Mouse (Mus musculus): ENCODE measurements around the gene Wasf2. TPM values are rescaled to one million over a fixed set of nuclear protein-coding genes. Genes with fewer than 3 reads are reported as not detected.
A peak's percentile ranks its signal among the peaks of the same experiment; 100 is the strongest.

Gene Wasf2
- polyA plus RNA-seq, 1 experiment from 2014 or later: 77.4 TPM

- no peak for ATAC-seq (ENCODE audit: low FRiP score, low TSS enrichment)
- Histone ChIP-seq H3K36me3 (ENCODE audit: insufficient read depth, low read length) (no peaks in the 10 kb centered on the region), H3K9me3 (ENCODE audit: low read length) (no peaks in the 10 kb centered on the region), H3K4me1 (ENCODE audit: insufficient read depth, low read length) (peaks cover 20% of the 10 kb centered on the region), H3K4me2 (replicated peaks; ENCODE audit: low read depth, low read length) (peak overlapping the region; percentile 100), H3K27ac (ENCODE audit: low read length) (no peak overlapping the region), H3K27me3 (ENCODE audit: insufficient read depth, low read length) (peaks cover 9% of the 10 kb centered on the region), H3K9ac (replicated peaks; ENCODE audit: low read length) (no peak overlapping the region), H3K4me3 (ENCODE audit: low read length) (peak overlapping the region; percentile 69; the same call in 1 of the 2 replicates)
- WGBS: 15% methylated on average over 10 of the region's 10 CpGs
Observed at GRCm38 (mm10) chr4:133213661-133214060, 83.4 kb downstream of the Wasf2 start.

- Histone ChIP-seq H3K27me3 (ENCODE audit: insufficient read depth, low read length) (peaks cover 14% of the 10 kb centered on the region), H3K9ac (replicated peaks; ENCODE audit: low read length) (no peak overlapping the region), H3K4me3 (ENCODE audit: low read length) (no peak overlapping the region), H3K27ac (ENCODE audit: low read length) (no peak overlapping the region), H3K4me1 (ENCODE audit: insufficient read depth, low read length) (peaks cover 27% of the 10 kb centered on the region), H3K36me3 (ENCODE audit: insufficient read depth, low read length) (no peaks in the 10 kb centered on the region), H3K4me2 (replicated peaks; ENCODE audit: low read depth, low read length) (no peak overlapping the region), H3K9me3 (ENCODE audit: low read length) (no peaks in the 10 kb centered on the region)
- 3% methylated on average over 5 of the region's 5 CpGs for WGBS
- no peak for ATAC-seq (ENCODE audit: low FRiP score, low TSS enrichment)
Observed at GRCm38 (mm10) chr4:133217641-133218040, 87.3 kb downstream of the Wasf2 start.

GRCm38 (mm10) chr4:133218745-133219144 lies 88.4 kb downstream of the Wasf2 start:
- H3K9ac ChIP-seq (replicated peaks; ENCODE audit: low read length): no peak overlapping the region
- no peak overlapping the region for H3K27ac ChIP-seq (ENCODE audit: low read length)
- H3K9me3 ChIP-seq (ENCODE audit: low read length): no peaks in the 10 kb centered on the region
- H3K4me1 ChIP-seq (ENCODE audit: insufficient read depth, low read length): peaks cover 20% of the 10 kb centered on the region
- peaks cover 10% of the 10 kb centered on the region for H3K27me3 ChIP-seq (ENCODE audit: insufficient read depth, low read length)
- H3K4me3 ChIP-seq (ENCODE audit: low read length): no peak overlapping the region
- ATAC-seq (ENCODE audit: low FRiP score, low TSS enrichment): no peak
- no peaks in the 10 kb centered on the region for H3K36me3 ChIP-seq (ENCODE audit: insufficient read depth, low read length)
- 92% methylated on average over 3 of the region's 3 CpGs for WGBS
- H3K4me2 ChIP-seq (replicated peaks; ENCODE audit: low read depth, low read length): no peak overlapping the region

GRCm38 (mm10) chr4:133220656-133221055 lies 90.4 kb downstream of the Wasf2 start:
- peak; percentile 78 for ATAC-seq (ENCODE audit: low FRiP score, low TSS enrichment)
- Histone ChIP-seq H3K36me3 (ENCODE audit: insufficient read depth, low read length) (no peaks in the 10 kb centered on the region), H3K4me1 (ENCODE audit: insufficient read depth, low read length) (peaks cover 19% of the 10 kb centered on the region), H3K9me3 (ENCODE audit: low read length) (no peaks in the 10 kb centered on the region), H3K4me2 (replicated peaks; ENCODE audit: low read depth, low read length) (peak overlapping the region; percentile 78), H3K9ac (replicated peaks; ENCODE audit: low read length) (peak overlapping the region; percentile 65), H3K4me3 (ENCODE audit: low read length) (peak overlapping the region; percentile 49), H3K27me3 (ENCODE audit: insufficient read depth, low read length) (peaks cover 4% of the 10 kb centered on the region; the same call in 1 of the 2 replicates), H3K27ac (ENCODE audit: low read length) (0 out of 2 replicates have a peak overlapping the region, but pooled peaks have one; percentile 40)
- 2% methylated on average over 25 of the region's 25 CpGs for WGBS

GRCm38 (mm10) chr4:133221701-133222100 lies 91.4 kb downstream of the Wasf2 start:
- no peak for ATAC-seq (ENCODE audit: low FRiP score, low TSS enrichment)
- H3K27me3 ChIP-seq (ENCODE audit: insufficient read depth, low read length): peaks cover 4% of the 10 kb centered on the region; the same call in 1 of the 2 replicates
- WGBS: 84% methylated on average over 8 of the region's 8 CpGs

GRCm38 (mm10) chr4:133223875-133224274 lies 93.6 kb downstream of the Wasf2 start:
- Histone ChIP-seq H3K9ac (replicated peaks; ENCODE audit: low read length) (no peak overlapping the region), H3K4me3 (ENCODE audit: low read length) (no peak overlapping the region), H3K4me1 (ENCODE audit: insufficient read depth, low read length) (peaks cover 19% of the 10 kb centered on the region), H3K9me3 (ENCODE audit: low read length) (no peaks in the 10 kb centered on the region), H3K27ac (ENCODE audit: low read length) (no peak overlapping the region), H3K27me3 (ENCODE audit: insufficient read depth, low read length) (peaks cover 4% of the 10 kb centered on the region; the same call in 1 of the 2 replicates), H3K36me3 (ENCODE audit: insufficient read depth, low read length) (no peaks in the 10 kb centered on the region), H3K4me2 (replicated peaks; ENCODE audit: low read depth, low read length) (no peak overlapping the region)
- 66% methylated on average over 5 of the region's 5 CpGs for WGBS
- no peak for ATAC-seq (ENCODE audit: low FRiP score, low TSS enrichment)

More at GRCm38 (mm10) chr4:133221701-133222100, 91.4 kb downstream of the Wasf2 start:
- Histone ChIP-seq H3K4me1 (ENCODE audit: insufficient read depth, low read length) (peaks cover 19% of the 10 kb centered on the region), H3K27ac (ENCODE audit: low read length) (no peak overlapping the region), H3K4me3 (ENCODE audit: low read length) (no peak overlapping the region), H3K9ac (replicated peaks; ENCODE audit: low read length) (no peak overlapping the region), H3K36me3 (ENCODE audit: insufficient read depth, low read length) (no peaks in the 10 kb centered on the region), H3K4me2 (replicated peaks; ENCODE audit: low read depth, low read length) (no peak overlapping the region), H3K9me3 (ENCODE audit: low read length) (no peaks in the 10 kb centered on the region)

- WGBS: 60% methylated on average over 10 of the region's 10 CpGs
- no peak for ATAC-seq (ENCODE audit: low FRiP score, low TSS enrichment)
- peaks cover 14% of the 10 kb centered on the region for H3K4me1 ChIP-seq (ENCODE audit: insufficient read depth, low read length)
- no peak overlapping the region for H3K4me3 ChIP-seq (ENCODE audit: low read length)
- no peak overlapping the region for H3K4me2 ChIP-seq (replicated peaks; ENCODE audit: low read depth, low read length)
- no peaks in the 10 kb centered on the region for H3K9me3 ChIP-seq (ENCODE audit: low read length)
- no peak overlapping the region for H3K9ac ChIP-seq (replicated peaks; ENCODE audit: low read length)
- peaks cover 4% of the 10 kb centered on the region; the same call in 1 of the 2 replicates for H3K27me3 ChIP-seq (ENCODE audit: insufficient read depth, low read length)
- no peak overlapping the region for H3K27ac ChIP-seq (ENCODE audit: low read length)
- no peaks in the 10 kb centered on the region for H3K36me3 ChIP-seq (ENCODE audit: insufficient read depth, low read length)
Observed at GRCm38 (mm10) chr4:133226073-133226472, 95.8 kb downstream of the Wasf2 start.

- ATAC-seq (ENCODE audit: low FRiP score, low TSS enrichment): 0 out of 2 replicates have a peak, but pooled peaks have one; percentile 33
- WGBS: 43% methylated on average over 8 of the region's 8 CpGs
- Histone ChIP-seq H3K36me3 (ENCODE audit: insufficient read depth, low read length) (no peaks in the 10 kb centered on the region), H3K9me3 (ENCODE audit: low read length) (no peaks in the 10 kb centered on the region), H3K4me2 (replicated peaks; ENCODE audit: low read depth, low read length) (no peak overlapping the region), H3K27me3 (ENCODE audit: insufficient read depth, low read length) (no peaks in the 10 kb centered on the region), H3K9ac (replicated peaks; ENCODE audit: low read length) (no peak overlapping the region), H3K4me3 (ENCODE audit: low read length) (no peak overlapping the region), H3K27ac (ENCODE audit: low read length) (no peak overlapping the region), H3K4me1 (ENCODE audit: insufficient read depth, low read length) (peaks cover 4% of the 10 kb centered on the region; the same call in 1 of the 2 replicates)
Observed at GRCm38 (mm10) chr4:133227636-133228035, 97.3 kb downstream of the Wasf2 start.

GRCm38 (mm10) chr4:133229582-133229981 lies 99.3 kb downstream of the Wasf2 start:
- ATAC-seq (ENCODE audit: low FRiP score, low TSS enrichment): no peak
- WGBS: 77% methylated on average over 8 of the region's 8 CpGs
- Histone ChIP-seq H3K4me2 (replicated peaks; ENCODE audit: low read depth, low read length) (no peak overlapping the region), H3K4me3 (ENCODE audit: low read length) (no peak overlapping the region), H3K27ac (ENCODE audit: low read length) (no peak overlapping the region), H3K27me3 (ENCODE audit: insufficient read depth, low read length) (0 out of 2 replicates have a peak, but pooled peaks cover 2% of the 10 kb centered on the region), H3K9ac (replicated peaks; ENCODE audit: low read length) (no peak overlapping the region), H3K4me1 (ENCODE audit: insufficient read depth, low read length) (no peaks in the 10 kb centered on the region), H3K9me3 (ENCODE audit: low read length) (no peaks in the 10 kb centered on the region), H3K36me3 (ENCODE audit: insufficient read depth, low read length) (no peaks in the 10 kb centered on the region)

GRCm38 (mm10) chr4:133233285-133233976 lies 103.1 kb downstream of the Wasf2 start:
- H3K9ac ChIP-seq (replicated peaks; ENCODE audit: low read length): no peak overlapping the region
- H3K9me3 ChIP-seq (ENCODE audit: low read length): no peaks in the 10 kb centered on the region
- no peaks in the 10 kb centered on the region for H3K4me1 ChIP-seq (ENCODE audit: insufficient read depth, low read length)
- no peak overlapping the region for H3K27ac ChIP-seq (ENCODE audit: low read length)
- H3K4me2 ChIP-seq (replicated peaks; ENCODE audit: low read depth, low read length): no peak overlapping the region
- 33% methylated on average over 10 of the region's 10 CpGs for WGBS
- ATAC-seq (ENCODE audit: low FRiP score, low TSS enrichment): 0 out of 2 replicates have a peak, but pooled peaks have one; percentile 39
- H3K4me3 ChIP-seq (ENCODE audit: low read length): no peak overlapping the region
- H3K36me3 ChIP-seq (ENCODE audit: insufficient read depth, low read length): no peaks in the 10 kb centered on the region
- 0 out of 2 replicates have a peak, but pooled peaks cover 2% of the 10 kb centered on the region for H3K27me3 ChIP-seq (ENCODE audit: insufficient read depth, low read length)

Data from kidney, embryonic 16.5 days (tissue).